Mouse (Mus musculus): ENCODE measurements at regions not wholly inside any gene's neighbourhood (a gene's known extent, or its start where the extent isn't known, plus 50 kb on each side); places are given as distances from the start of the nearest gene placed in this dataset.

- H3K4me1 ChIP-seq (ENCODE audit: control insufficient read depth, insufficient read depth, insufficient read length) = no peaks in the 10 kb centered on the region
- WGBS = 83% methylated on average over 6 of the region's 6 CpGs
- H3K27me3 ChIP-seq (ENCODE audit: control insufficient read depth, insufficient read depth, low read length) = no peaks in the 10 kb centered on the region
- H3K27ac ChIP-seq (ENCODE audit: insufficient read depth, low read length) = no peak overlapping the region
- DNase-seq (ENCODE audit: low read depth in 1 of 2, low spot score in 2 of 2) = no peak
- no peak for TF ChIP-seq POLR2A (IDR thresholded peaks at IDR 0.05; ENCODE audit: low read depth, low read length)
- no peak for TF ChIP-seq CTCF (IDR thresholded peaks at IDR 0.05; ENCODE audit: extremely low read depth, insufficient read depth, insufficient read length, insufficient replicate concordance)
- H3K4me3 ChIP-seq (ENCODE audit: extremely low read depth, insufficient read depth, insufficient read length) = no peak overlapping the region
- no peaks in the 10 kb centered on the region for H3K36me3 ChIP-seq (ENCODE audit: control insufficient read depth, insufficient read depth, low read length)
These were observed 242.7 kb upstream of the Adamts16 start for GRCm38 (mm10) chr13:71084301-71084700.

GRCm38 (mm10) chr13:71075916-71076315 is 234.3 kb upstream of the Adamts16 start:
- TF ChIP-seq CTCF (IDR thresholded peaks at IDR 0.05; ENCODE audit: extremely low read depth, insufficient read depth, insufficient read length, insufficient replicate concordance) (no peak), POLR2A (IDR thresholded peaks at IDR 0.05; ENCODE audit: low read depth, low read length) (no peak)
- no peak overlapping the region for H3K4me3 ChIP-seq (ENCODE audit: extremely low read depth, insufficient read depth, insufficient read length)
- no peaks in the 10 kb centered on the region for H3K36me3 ChIP-seq (ENCODE audit: control insufficient read depth, insufficient read depth, low read length)
- no peaks in the 10 kb centered on the region for H3K4me1 ChIP-seq (ENCODE audit: control insufficient read depth, insufficient read depth, insufficient read length)
- 94% methylated on average over 4 of the region's 4 CpGs for WGBS
- DNase-seq (ENCODE audit: low read depth in 1 of 2, low spot score in 2 of 2) = no peak
- H3K27me3 ChIP-seq (ENCODE audit: control insufficient read depth, insufficient read depth, low read length) = no peaks in the 10 kb centered on the region
- H3K27ac ChIP-seq (ENCODE audit: insufficient read depth, low read length) = no peak overlapping the region

GRCm38 (mm10) chr13:71074012-71074411 is 232.4 kb upstream of the Adamts16 start:
- 84% methylated on average over 10 of the region's 10 CpGs for WGBS
- DNase-seq (ENCODE audit: low read depth in 1 of 2, low spot score in 2 of 2) = no peak
- Histone ChIP-seq H3K4me3 (ENCODE audit: extremely low read depth, insufficient read depth, insufficient read length) (no peak overlapping the region), H3K4me1 (ENCODE audit: control insufficient read depth, insufficient read depth, insufficient read length) (no peaks in the 10 kb centered on the region), H3K27ac (ENCODE audit: insufficient read depth, low read length) (no peak overlapping the region), H3K27me3 (ENCODE audit: control insufficient read depth, insufficient read depth, low read length) (no peaks in the 10 kb centered on the region), H3K36me3 (ENCODE audit: control insufficient read depth, insufficient read depth, low read length) (no peaks in the 10 kb centered on the region)
- no peak for TF ChIP-seq POLR2A (IDR thresholded peaks at IDR 0.05; ENCODE audit: low read depth, low read length)
- TF ChIP-seq CTCF (IDR thresholded peaks at IDR 0.05; ENCODE audit: extremely low read depth, insufficient read depth, insufficient read length, insufficient replicate concordance) = no peak

- no peak for DNase-seq (ENCODE audit: low read depth in 1 of 2, low spot score in 2 of 2)
- WGBS = 83% methylated on average over 11 of the region's 11 CpGs
- Histone ChIP-seq H3K4me1 (ENCODE audit: control insufficient read depth, insufficient read depth, insufficient read length) (no peaks in the 10 kb centered on the region), H3K27ac (ENCODE audit: insufficient read depth, low read length) (no peak overlapping the region), H3K36me3 (ENCODE audit: control insufficient read depth, insufficient read depth, low read length) (no peaks in the 10 kb centered on the region), H3K4me3 (ENCODE audit: extremely low read depth, insufficient read depth, insufficient read length) (no peak overlapping the region), H3K27me3 (ENCODE audit: control insufficient read depth, insufficient read depth, low read length) (no peaks in the 10 kb centered on the region)
- TF ChIP-seq CTCF (IDR thresholded peaks at IDR 0.05; ENCODE audit: extremely low read depth, insufficient read depth, insufficient read length, insufficient replicate concordance) (no peak), POLR2A (IDR thresholded peaks at IDR 0.05; ENCODE audit: low read depth, low read length) (no peak)
These were observed 227.2 kb upstream of the Adamts16 start for GRCm38 (mm10) chr13:71068757-71069201.

- Histone ChIP-seq H3K27me3 (ENCODE audit: control insufficient read depth, insufficient read depth, low read length) (no peaks in the 10 kb centered on the region), H3K4me3 (ENCODE audit: extremely low read depth, insufficient read depth, insufficient read length) (no peak overlapping the region), H3K4me1 (ENCODE audit: control insufficient read depth, insufficient read depth, insufficient read length) (no peaks in the 10 kb centered on the region), H3K27ac (ENCODE audit: insufficient read depth, low read length) (no peak overlapping the region), H3K36me3 (ENCODE audit: control insufficient read depth, insufficient read depth, low read length) (no peaks in the 10 kb centered on the region)
- 31% methylated on average over 4 of the region's 4 CpGs for WGBS
- no peak for DNase-seq (ENCODE audit: low read depth in 1 of 2, low spot score in 2 of 2)
- TF ChIP-seq CTCF (IDR thresholded peaks at IDR 0.05; ENCODE audit: extremely low read depth, insufficient read depth, insufficient read length, insufficient replicate concordance) (no peak), POLR2A (IDR thresholded peaks at IDR 0.05; ENCODE audit: low read depth, low read length) (no peak)
These were observed 226.4 kb upstream of the Adamts16 start for GRCm38 (mm10) chr13:71068011-71068410.

- Histone ChIP-seq H3K27ac (ENCODE audit: insufficient read depth, low read length) (no peak overlapping the region), H3K36me3 (ENCODE audit: control insufficient read depth, insufficient read depth, low read length) (no peaks in the 10 kb centered on the region), H3K27me3 (ENCODE audit: control insufficient read depth, insufficient read depth, low read length) (no peaks in the 10 kb centered on the region), H3K4me1 (ENCODE audit: control insufficient read depth, insufficient read depth, insufficient read length) (no peaks in the 10 kb centered on the region), H3K4me3 (ENCODE audit: extremely low read depth, insufficient read depth, insufficient read length) (no peak overlapping the region)
- TF ChIP-seq CTCF (IDR thresholded peaks at IDR 0.05; ENCODE audit: extremely low read depth, insufficient read depth, insufficient read length, insufficient replicate concordance) (no peak), POLR2A (IDR thresholded peaks at IDR 0.05; ENCODE audit: low read depth, low read length) (no peak)
- 80% methylated on average over 1 of the region's 1 CpGs for WGBS
- DNase-seq (ENCODE audit: low read depth in 1 of 2, low spot score in 2 of 2) = no peak
These were observed 224.0 kb upstream of the Adamts16 start for GRCm38 (mm10) chr13:71065568-71065967.

GRCm38 (mm10) chr13:71064590-71065307 is 223.1 kb upstream of the Adamts16 start:
- H3K36me3 ChIP-seq (ENCODE audit: control insufficient read depth, insufficient read depth, low read length) = no peaks in the 10 kb centered on the region
- no peak overlapping the region for H3K4me3 ChIP-seq (ENCODE audit: extremely low read depth, insufficient read depth, insufficient read length)
- no peaks in the 10 kb centered on the region for H3K4me1 ChIP-seq (ENCODE audit: control insufficient read depth, insufficient read depth, insufficient read length)
- TF ChIP-seq CTCF (IDR thresholded peaks at IDR 0.05; ENCODE audit: extremely low read depth, insufficient read depth, insufficient read length, insufficient replicate concordance) (no peak), POLR2A (IDR thresholded peaks at IDR 0.05; ENCODE audit: low read depth, low read length) (no peak)
- 74% methylated on average over 8 of the region's 8 CpGs for WGBS
- no peaks in the 10 kb centered on the region for H3K27me3 ChIP-seq (ENCODE audit: control insufficient read depth, insufficient read depth, low read length)
- no peak overlapping the region for H3K27ac ChIP-seq (ENCODE audit: insufficient read depth, low read length)
- no peak for DNase-seq (ENCODE audit: low read depth in 1 of 2, low spot score in 2 of 2)

Data from spleen, adult 2 months (tissue).